ENCODE assay signal across 31 mouse cellular contexts in the genomic region with DNA sequence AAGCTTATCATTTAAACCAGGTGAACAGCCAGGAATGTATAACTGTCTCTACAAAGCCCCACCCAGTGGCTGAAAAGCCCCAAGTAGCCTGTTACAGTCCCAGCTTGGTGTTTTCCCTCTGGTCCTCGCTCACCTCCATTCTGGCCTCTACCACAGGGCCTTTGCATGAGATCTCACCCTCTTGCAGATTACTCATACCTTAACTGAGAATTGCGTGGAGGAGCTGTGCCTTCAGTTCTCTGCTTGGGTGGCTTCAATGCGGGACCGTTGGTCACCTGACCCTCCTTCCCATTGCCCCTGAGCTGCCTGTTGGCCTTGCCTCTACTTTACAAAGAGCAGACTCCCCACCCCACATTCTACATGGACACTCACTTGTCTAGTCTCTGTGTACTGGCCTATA.
"Had no signal": no experiment of that assay in that cellular context is flagged by ENCODE, and none has a peak within 500 bp of the region (broad histone marks: within the 10 kb centered on the region; RNA-seq: fewer than 3 reads in every experiment).

No protein-coding gene starts in this region.

- H3K4me2 ChIP-seq: limb, embryonic 12.5 days; limb, embryonic 13.5 days; limb, embryonic 15.5 days; liver, embryonic 13.5 days; liver, embryonic 15.5 days; lung, embryonic 14.5 days; lung, embryonic 15.5 days; midbrain, embryonic 11.5 days; midbrain, embryonic 12.5 days; midbrain, embryonic 13.5 days; midbrain, embryonic 15.5 days; neural tube, embryonic 12.5 days; neural tube, embryonic 13.5 days had no signal

- H3K4me1 ChIP-seq: limb, embryonic 10.5 days; limb, embryonic 12.5 days; midbrain, embryonic 15.5 days; neural tube, embryonic 12.5 days; neural tube, embryonic 13.5 days had no signal

- H3K27me3 ChIP-seq: limb, embryonic 12.5 days; limb, embryonic 13.5 days; limb, embryonic 15.5 days; liver, embryonic 13.5 days; liver, embryonic 15.5 days; lung, embryonic 15.5 days; megakaryocyte, embryonic 14.5 days; midbrain, embryonic 12.5 days; midbrain, embryonic 13.5 days; midbrain, embryonic 15.5 days; neural tube, embryonic 12.5 days; neural tube, embryonic 13.5 days had no signal

- H3K36me3 ChIP-seq: limb, embryonic 10.5 days; limb, embryonic 12.5 days; limb, embryonic 13.5 days; limb, embryonic 15.5 days; liver, embryonic 13.5 days; lung, embryonic 15.5 days; midbrain, embryonic 10.5 days; midbrain, embryonic 12.5 days; midbrain, embryonic 13.5 days; midbrain, embryonic 15.5 days; neural tube, embryonic 12.5 days; neural tube, embryonic 13.5 days had no signal

- H3K4me3 ChIP-seq: left cerebral cortex, adult 2 months; limb, embryonic 10.5 days; limb, embryonic 12.5 days; limb, embryonic 13.5 days; limb, embryonic 15.5 days; liver, embryonic 13.5 days; liver, embryonic 15.5 days; lung, embryonic 15.5 days; megakaryocyte, embryonic 14.5 days; midbrain, embryonic 10.5 days; midbrain, embryonic 12.5 days; midbrain, embryonic 13.5 days; midbrain, embryonic 15.5 days; myocyte; neural tube, embryonic 12.5 days; neural tube, embryonic 13.5 days had no signal

- H3K27ac ChIP-seq: left cerebral cortex, adult 2 months; limb, embryonic 10.5 days; limb, embryonic 12.5 days; limb, embryonic 13.5 days; limb, embryonic 15.5 days; liver, embryonic 13.5 days; liver, embryonic 14.5 days; liver, embryonic 15.5 days; lung, embryonic 15.5 days; macrophage; midbrain, embryonic 10.5 days; midbrain, embryonic 12.5 days; midbrain, embryonic 13.5 days; midbrain, embryonic 15.5 days; neural tube, embryonic 12.5 days; neural tube, embryonic 13.5 days had no signal

- H3K9ac ChIP-seq: limb, embryonic 12.5 days; limb, embryonic 13.5 days; limb, embryonic 15.5 days; liver, embryonic 13.5 days; liver, embryonic 14.5 days; liver, embryonic 15.5 days; lung, embryonic 14.5 days; lung, embryonic 15.5 days; midbrain, embryonic 12.5 days; midbrain, embryonic 13.5 days; midbrain, embryonic 15.5 days; neural tube, embryonic 12.5 days; neural tube, embryonic 13.5 days had no signal

- DNase-seq: left cerebral cortex, postnatal 4 days; liver; liver, embryonic 13.5 days; lung, adult 18-20 months; lung, adult 2 months; lung, embryonic 14.5 days; lung, postnatal 10 days; lung, postnatal 14 days; lung, postnatal 36 days; lung, postnatal 4 days; midbrain, embryonic 14.5 days had no signal

- H3K9me3 ChIP-seq: limb, embryonic 10.5 days; limb, embryonic 12.5 days; limb, embryonic 13.5 days; limb, embryonic 15.5 days; liver, embryonic 13.5 days; liver, embryonic 15.5 days; lung, embryonic 15.5 days; megakaryocyte, embryonic 14.5 days; midbrain, embryonic 10.5 days; midbrain, embryonic 12.5 days; midbrain, embryonic 13.5 days; midbrain, embryonic 15.5 days; neural tube, embryonic 12.5 days; neural tube, embryonic 13.5 days had no signal

- ATAC-seq: lung, postnatal 0 days; midbrain, embryonic 13.5 days; midbrain, embryonic 15.5 days; midbrain, embryonic 16.5 days had no signal
